Mouse (Mus musculus) lung, embryonic 16.5 days (tissue): ENCODE data around the gene Rassf3. TPM values are rescaled to one million over a fixed set of nuclear protein-coding genes. Genes with fewer than 3 reads are reported as not detected.

Experiments used
- ATAC-seq: fragments of 200-750 bp; cut with Nextera tagmentation; 2 replicates; pipeline ENCODE4 v1.8.0; 2017; ENCODE audit warnings: low read depth, mild to moderate bottlenecking, moderate library complexity
- H3K27ac ChIP-seq: fragments of 300-500 bp; sonication (generic); 2 replicates; pipeline ENCODE4 v1.5.1; 2014; ENCODE audit warnings: mild to moderate bottlenecking, control low read depth, low read length
- H3K27me3 ChIP-seq: fragments of 300-500 bp; sonication (generic); 2 replicates; pipeline ENCODE4 v1.6.1; 2014; ENCODE audit warnings: low read depth, low read length, mixed read lengths; ENCODE audit not compliant: control insufficient read depth, insufficient read depth
- H3K36me3 ChIP-seq: fragments of 300-500 bp; sonication (generic); 2 replicates; pipeline ENCODE4 v1.6.1; 2014; ENCODE audit warnings: low read length; ENCODE audit not compliant: control insufficient read depth, insufficient read depth
- H3K4me1 ChIP-seq: fragments of 300-500 bp; sonication (generic); replicated peaks from 2 replicates; pipeline ENCODE4 v1.6.1; 2014; ENCODE audit warnings: low read length, mixed read lengths; ENCODE audit not compliant: control insufficient read depth, insufficient read depth
- H3K4me2 ChIP-seq: fragments of 300-500 bp; sonication (generic); 2 replicates; pipeline ENCODE4 v1.6.1; 2014; ENCODE audit warnings: low read depth, low read length, control low read depth
- H3K4me3 ChIP-seq: fragments of 300-500 bp; sonication (generic); 2 replicates; pipeline ENCODE4 v1.5.1; 2014; ENCODE audit warnings: mild to moderate bottlenecking, low read length, control low read depth
- H3K9ac ChIP-seq: fragments of 300-500 bp; sonication (generic); 2 replicates; pipeline ENCODE4 v1.6.1; 2014; ENCODE audit warnings: low read length, control low read depth
- H3K9me3 ChIP-seq: fragments of 300-500 bp; sonication (generic); 2 replicates; pipeline ENCODE4 v1.6.1; 2016; ENCODE audit warnings: low read length; ENCODE audit not compliant: control insufficient read depth
- WGBS: fragments of 180-500 bp; shearing (Covaris S2); extraction: QIAGEN DNeasy Blood & Tissue Kit; methylation state at CpG from one replicate; pipeline ENCODE4 v1.1.7; 2014; 5-methylcytosine and 5-hydroxymethylcytosine counted together
- polyA plus RNA-seq: library from polyadenylated mRNA; unstranded; fragments of >200 nt; fragmentation: Nextera tagmentation; extraction: Ambion mirVana; gene quantifications from 2 replicates; pipeline ENCODE4 v1.2.1, GENCODE M21; 2015

The Rassf3 gene
- polyA plus RNA-seq, result 19.7 and 20.7 TPM in 2 replicates

DNA sequence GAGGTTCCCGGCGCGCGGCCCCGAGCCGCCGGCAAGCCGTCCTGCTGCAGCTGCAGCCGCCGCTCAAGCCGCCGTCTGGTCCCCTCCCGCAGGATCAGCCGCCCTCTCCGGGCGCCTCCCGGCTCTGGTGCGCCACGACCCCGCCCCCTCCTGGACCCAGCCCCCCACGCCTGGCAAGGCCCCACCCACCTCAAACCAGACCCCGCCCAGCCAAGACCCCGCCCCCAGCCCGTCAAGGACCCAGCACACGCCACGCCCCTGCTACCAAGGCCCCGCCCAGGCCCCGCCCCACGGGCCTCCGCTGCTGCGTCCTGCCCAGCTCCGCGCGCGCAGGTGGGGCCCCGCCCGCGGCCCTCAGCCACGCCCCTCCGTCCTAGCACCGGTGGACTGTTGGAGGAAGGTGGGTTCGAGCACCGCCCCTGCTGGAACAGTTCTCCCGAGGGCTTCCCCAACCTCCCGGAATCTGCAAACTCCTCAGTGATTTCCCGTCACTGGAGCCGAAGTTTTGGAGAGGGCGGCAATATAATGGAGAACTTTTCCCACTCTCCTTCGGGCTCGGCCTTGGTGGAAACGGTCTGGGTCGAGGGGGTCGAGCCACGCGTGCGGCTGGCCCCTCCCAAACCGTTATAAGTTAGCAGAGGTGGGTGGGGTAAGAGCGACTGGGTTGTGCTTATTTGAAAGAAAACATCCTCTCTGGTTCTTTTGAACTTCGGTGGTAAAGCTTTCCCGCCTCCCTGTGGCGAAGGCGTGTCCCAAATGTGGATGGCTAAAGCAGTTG, at the start of gene Rassf3:
Gene Rassf3, minus strand, starts transcription at position 158 of the 778 bp plus-strand sequence.
- Histone ChIP-seq H3K4me1 (peaks cover 36% of the 10 kb centered on the region), H3K27ac (peak within 1 kb of the TSS; percentile 90), H3K4me3 (peak within 1 kb of the TSS; percentile 72), H3K36me3 (no peaks in the 10 kb centered on the region), H3K4me2 (peak within 1 kb of the TSS; percentile 74), H3K9me3 (no peaks in the 10 kb centered on the region), H3K9ac (peak within 1 kb of the TSS; percentile 87), H3K27me3 (no peaks in the 10 kb centered on the region)
- WGBS, result 2% methylated on average over 48 of the region's 62 CpGs
- peak; percentile 94 for ATAC-seq

DNA sequence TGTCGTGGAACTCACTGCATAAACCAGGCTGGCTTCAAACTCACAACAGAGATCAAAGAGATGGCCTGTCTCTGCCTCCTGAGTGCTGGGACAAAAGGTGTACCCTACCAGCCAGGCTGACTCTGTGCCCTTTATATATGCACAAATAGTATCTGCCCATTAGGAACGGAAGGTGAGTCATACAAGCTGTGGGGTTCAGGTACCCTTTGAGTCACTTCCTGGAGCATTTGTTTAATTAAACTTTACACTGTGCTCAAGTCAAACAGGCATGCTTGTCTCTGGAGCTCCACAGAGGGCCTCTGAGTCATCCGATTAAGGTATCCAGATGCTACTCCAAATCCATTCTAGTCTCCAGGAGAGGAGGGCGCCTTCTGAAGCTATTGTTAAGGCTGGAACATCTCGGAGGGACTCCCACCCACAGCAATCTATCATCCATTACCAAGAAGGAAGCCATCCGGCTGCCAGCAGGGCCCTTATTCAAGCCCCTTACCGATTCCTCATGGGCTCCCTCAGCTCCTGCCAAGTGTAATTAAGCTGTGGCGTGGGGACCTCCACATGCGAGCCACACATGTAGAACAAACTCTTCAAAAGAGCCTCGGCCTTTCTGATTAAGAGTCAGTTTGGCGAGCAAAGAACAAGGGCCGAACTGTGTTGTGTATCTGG, 44.9 kb upstream of the Rassf3 start:
- peaks cover 13% of the 10 kb centered on the region for H3K4me1 ChIP-seq
- ATAC-seq, result no peak; the same call in 1 of the 2 replicates
- H3K4me3 ChIP-seq, result no peak overlapping the region
- peak overlapping the region; percentile 24 for H3K9ac ChIP-seq
- 16% methylated on average over 12 of the region's 12 CpGs for WGBS
- peak overlapping the region; percentile 23 for H3K4me2 ChIP-seq
- peak overlapping the region; percentile 12; the same call in 1 of the 2 replicates for H3K27ac ChIP-seq
- H3K27me3 ChIP-seq, result no peaks in the 10 kb centered on the region
- no peaks in the 10 kb centered on the region for H3K36me3 ChIP-seq
- no peaks in the 10 kb centered on the region for H3K9me3 ChIP-seq

DNA sequence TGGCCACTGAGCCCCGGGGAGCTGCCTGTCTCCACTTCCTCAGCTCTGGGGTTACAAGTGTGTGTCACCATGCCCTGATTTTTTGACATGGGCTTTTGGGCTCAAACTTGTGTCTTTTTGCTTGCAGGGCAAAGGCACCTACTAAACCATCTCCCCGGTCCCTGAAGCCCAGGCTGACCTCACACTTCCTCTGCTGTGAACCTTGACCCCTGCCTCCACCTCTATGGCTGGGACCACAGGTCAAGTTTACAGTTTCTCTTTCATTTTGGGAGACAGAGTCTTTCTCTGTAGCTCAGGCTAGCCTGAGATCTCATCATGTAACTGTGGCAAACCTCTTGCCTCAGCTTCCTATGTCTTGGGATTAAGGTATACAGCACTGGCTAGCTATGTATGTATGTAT, 43.6 kb upstream of the Rassf3 start:
- ATAC-seq, result no peak
- Histone ChIP-seq H3K27me3 (no peaks in the 10 kb centered on the region), H3K36me3 (no peaks in the 10 kb centered on the region), H3K4me3 (no peak overlapping the region), H3K9me3 (no peaks in the 10 kb centered on the region), H3K4me2 (no peak overlapping the region), H3K4me1 (peaks cover 15% of the 10 kb centered on the region), H3K9ac (no peak overlapping the region), H3K27ac (no peak overlapping the region)
- WGBS, result 55% methylated on average over 2 of the region's 2 CpGs

DNA sequence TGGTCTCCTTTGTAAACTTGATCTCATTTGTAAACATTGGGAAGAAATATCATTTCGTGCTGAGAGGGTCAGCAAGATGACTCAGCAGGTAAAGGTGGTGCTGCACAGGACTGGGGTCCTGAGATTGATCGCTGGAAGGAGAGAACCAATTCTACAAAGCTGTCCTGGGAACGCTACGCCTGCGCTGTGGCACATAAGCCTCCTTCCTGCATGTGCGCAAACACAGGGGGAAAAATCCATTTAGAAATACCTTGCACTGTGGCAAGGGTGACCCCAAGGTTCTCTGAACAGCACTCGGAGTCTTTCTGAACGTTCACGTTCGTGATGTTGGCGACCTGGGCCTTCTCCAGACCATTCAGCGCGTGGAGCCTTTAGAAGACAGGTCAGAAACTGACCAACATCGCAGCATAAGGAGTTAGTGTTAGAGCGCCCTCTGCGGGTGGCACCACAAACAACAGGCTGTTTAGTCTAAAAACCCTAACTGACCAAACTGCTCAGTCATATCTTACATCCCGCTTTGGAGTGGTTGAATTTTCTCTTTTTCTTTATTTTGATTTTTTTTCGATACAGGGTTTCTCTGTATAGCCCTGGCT, 40.0 kb upstream of the Rassf3 start:
- Histone ChIP-seq H3K27ac (no peak overlapping the region), H3K36me3 (no peaks in the 10 kb centered on the region), H3K27me3 (no peaks in the 10 kb centered on the region), H3K9ac (peak overlapping the region; percentile 43; the same call in 1 of the 2 replicates), H3K4me2 (no peak overlapping the region), H3K9me3 (no peaks in the 10 kb centered on the region), H3K4me3 (no peak overlapping the region), H3K4me1 (peaks cover 8% of the 10 kb centered on the region)
- peak; percentile 67 for ATAC-seq
- WGBS, result 25% methylated on average over 18 of the region's 18 CpGs

DNA sequence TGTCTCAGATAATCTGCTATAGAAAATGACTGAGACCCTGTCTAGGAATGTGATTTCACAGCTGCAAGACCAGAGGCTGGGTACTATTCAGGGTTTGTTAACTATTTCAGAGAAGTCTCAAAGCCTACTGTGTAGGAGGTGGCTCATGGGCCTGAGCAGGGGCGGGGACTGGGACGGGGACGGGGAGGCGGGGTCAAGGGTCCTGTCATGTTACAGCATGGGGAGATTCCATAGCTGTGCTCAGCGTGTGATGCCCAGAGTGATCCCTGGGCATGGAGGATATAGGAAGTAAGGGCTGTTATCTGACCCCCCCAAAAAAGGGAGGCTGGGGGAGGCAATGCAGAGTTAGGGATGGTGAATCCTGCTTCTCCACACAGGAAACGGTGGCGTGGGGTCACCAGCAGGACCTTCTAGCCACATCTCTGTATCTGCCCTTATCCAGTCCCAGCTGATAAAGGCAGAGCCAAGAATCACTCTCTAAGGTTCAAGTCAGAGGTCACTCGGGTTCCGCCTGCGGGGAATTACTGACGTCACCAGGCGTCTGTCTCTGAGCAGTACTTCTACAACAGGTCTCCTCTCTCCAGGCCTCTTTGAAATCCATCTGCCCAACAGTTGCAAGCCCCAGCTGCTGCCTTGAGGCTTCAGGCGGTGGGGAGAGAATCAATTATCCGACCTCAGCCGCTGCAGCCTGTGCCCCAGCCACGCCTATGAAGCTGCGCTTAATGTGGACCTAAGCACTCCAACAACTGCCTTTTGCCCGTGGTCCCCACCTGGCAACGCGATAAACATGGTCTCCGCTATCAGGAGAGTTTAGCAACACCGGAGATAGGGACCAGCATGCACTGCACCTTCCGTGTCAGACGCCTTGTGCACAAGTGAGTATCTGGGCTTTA, 33.9 kb upstream of the Rassf3 start:
- 16% methylated on average over 24 of the region's 24 CpGs for WGBS
- Histone ChIP-seq H3K4me3 (no peak overlapping the region), H3K27ac (no peak overlapping the region), H3K4me1 (peaks cover 24% of the 10 kb centered on the region), H3K27me3 (no peaks in the 10 kb centered on the region), H3K9ac (no peak overlapping the region), H3K36me3 (no peaks in the 10 kb centered on the region), H3K4me2 (peak overlapping the region; percentile 36), H3K9me3 (no peaks in the 10 kb centered on the region)
- ATAC-seq, result no peak

DNA sequence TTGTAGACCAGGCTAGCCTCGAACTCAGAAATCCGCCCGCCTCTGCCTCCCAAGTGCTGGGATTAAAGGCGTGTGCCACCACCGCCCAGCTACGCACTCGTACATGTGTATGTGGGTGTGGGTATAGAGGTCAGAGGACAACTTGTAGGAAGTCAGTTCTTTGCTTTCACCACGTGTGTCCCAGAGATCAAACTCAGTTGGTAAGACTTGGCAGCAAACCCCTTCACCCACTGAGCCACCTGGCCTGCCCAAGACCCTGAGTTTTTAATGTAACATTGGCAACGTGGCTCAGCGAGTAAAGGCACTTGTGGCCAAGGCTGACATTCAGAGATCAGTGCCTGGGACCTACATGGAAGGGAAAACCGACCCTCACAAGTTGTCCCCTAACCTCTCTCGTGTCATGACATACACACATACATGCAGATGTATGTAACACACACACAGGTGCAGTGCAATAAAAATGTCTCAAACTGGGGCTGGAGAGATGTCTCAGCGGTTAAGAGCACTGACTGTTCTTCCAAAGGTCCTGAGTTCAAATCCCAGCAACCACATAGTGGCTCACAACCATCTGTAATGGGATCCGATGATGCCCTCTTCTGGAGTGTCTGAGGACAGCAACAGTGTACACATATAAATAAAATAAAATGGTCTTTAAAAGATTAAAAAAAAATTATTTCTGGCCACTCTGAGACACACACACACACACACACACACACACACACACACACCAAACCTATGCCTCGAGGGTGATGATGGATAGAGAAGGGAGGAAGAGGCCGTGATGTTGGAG, 31.8 kb upstream of the Rassf3 start:
- no peak overlapping the region for H3K9ac ChIP-seq
- no peaks in the 10 kb centered on the region for H3K36me3 ChIP-seq
- H3K4me3 ChIP-seq, result no peak overlapping the region
- 88% methylated on average over 14 of the region's 16 CpGs for WGBS
- peaks cover 26% of the 10 kb centered on the region for H3K4me1 ChIP-seq
- no peak for ATAC-seq
- no peak overlapping the region for H3K27ac ChIP-seq
- no peak overlapping the region for H3K4me2 ChIP-seq
- H3K27me3 ChIP-seq, result no peaks in the 10 kb centered on the region
- H3K9me3 ChIP-seq, result no peaks in the 10 kb centered on the region

DNA sequence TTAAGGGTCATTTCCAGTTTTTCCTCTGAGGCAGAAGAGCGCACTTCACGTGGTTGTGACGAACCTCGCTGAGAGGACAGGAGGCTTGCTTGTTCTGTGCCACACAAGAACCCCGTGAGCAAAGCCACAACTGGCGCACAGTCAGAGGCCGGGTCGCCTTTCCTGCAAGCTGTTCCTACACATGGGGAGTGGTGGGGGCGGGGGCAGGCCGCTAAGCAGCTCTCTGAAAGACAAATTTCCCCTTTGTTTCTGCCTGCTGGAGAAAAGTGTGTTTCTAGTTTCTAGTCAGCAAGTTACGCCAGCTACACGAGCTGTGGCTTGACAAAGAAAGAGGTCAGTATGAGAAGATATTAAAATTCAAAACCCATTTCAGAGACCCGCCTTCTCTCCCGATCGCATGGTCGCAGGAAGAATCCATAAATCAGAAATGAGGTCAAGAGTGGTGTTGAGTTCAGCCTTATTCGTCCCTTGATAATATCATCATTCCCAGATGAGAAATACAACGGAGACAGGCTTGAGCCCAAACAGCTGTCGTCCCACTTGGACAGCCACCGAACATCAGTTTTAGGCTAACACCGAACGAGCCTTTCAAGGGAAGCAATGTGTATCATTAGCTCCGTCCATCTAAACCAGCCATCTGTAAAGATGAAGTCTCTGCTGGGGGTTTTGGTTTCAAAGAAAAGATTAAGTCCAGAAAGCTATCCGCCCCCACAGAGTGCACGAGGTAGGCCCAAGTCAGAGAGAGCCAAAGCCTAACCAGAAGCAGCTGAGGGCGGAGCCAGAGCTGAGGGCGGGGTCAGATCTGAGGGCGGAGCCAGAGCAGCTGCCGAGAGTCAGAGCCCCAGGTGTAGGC, 30.8 kb upstream of the Rassf3 start:
- no peaks in the 10 kb centered on the region for H3K9me3 ChIP-seq
- H3K4me2 ChIP-seq, result peak overlapping the region; percentile 15; the same call in 1 of the 2 replicates
- ATAC-seq, result peak; percentile 59
- H3K4me1 ChIP-seq, result peaks cover 26% of the 10 kb centered on the region
- H3K9ac ChIP-seq, result peak overlapping the region; percentile 30; the same call in 1 of the 2 replicates
- H3K36me3 ChIP-seq, result no peaks in the 10 kb centered on the region
- no peaks in the 10 kb centered on the region for H3K27me3 ChIP-seq
- H3K27ac ChIP-seq, result peak overlapping the region; percentile 66
- 38% methylated on average over 29 of the region's 29 CpGs for WGBS
- no peak overlapping the region for H3K4me3 ChIP-seq
